Mouse (Mus musculus): ENCODE results near the gene Farp1.

- no peak for TF ChIP-seq CTCF (IDR thresholded peaks at IDR 0.05; ENCODE audit: low read depth)
- TF ChIP-seq EP300 (IDR thresholded peaks at IDR 0.05; ENCODE audit: low read depth), result no peak
Observed at GRCm38 (mm10) chr14:121107707-121108285, 72.8 kb downstream of the Farp1 start.
